Mouse (Mus musculus) kidney, postnatal 36 days (tissue): ENCODE results near the gene Ccl21a.
"Not testable (repeated sequence)": the region's sequence is repeated elsewhere in the genome, so short reads cannot be mapped to it uniquely, and the experiment has no call there.

Experiments used
- DNase-seq, 2 experiments: peaks; one replicate each; pipeline ENCODE4 v3.0.0; 2021 to 2022; ENCODE audit warnings: mixed read lengths in 2 of 2

Gene Ccl21a

GRCm38 (mm10) chr4:42773893-42774292 is at the start of gene Ccl21a:
Gene Ccl21a (minus strand): TSS chr4:42773993.
- DNase-seq: not testable (repeated sequence)

- DNase-seq: not testable (repeated sequence)
These were observed 17.3 kb downstream of the Ccl21a start, which contains the start of gene Ccl19 for GRCm38 (mm10) chr4:42756477-42756876. Gene Ccl19 (minus strand): TSS chr4:42756577.

DNA sequence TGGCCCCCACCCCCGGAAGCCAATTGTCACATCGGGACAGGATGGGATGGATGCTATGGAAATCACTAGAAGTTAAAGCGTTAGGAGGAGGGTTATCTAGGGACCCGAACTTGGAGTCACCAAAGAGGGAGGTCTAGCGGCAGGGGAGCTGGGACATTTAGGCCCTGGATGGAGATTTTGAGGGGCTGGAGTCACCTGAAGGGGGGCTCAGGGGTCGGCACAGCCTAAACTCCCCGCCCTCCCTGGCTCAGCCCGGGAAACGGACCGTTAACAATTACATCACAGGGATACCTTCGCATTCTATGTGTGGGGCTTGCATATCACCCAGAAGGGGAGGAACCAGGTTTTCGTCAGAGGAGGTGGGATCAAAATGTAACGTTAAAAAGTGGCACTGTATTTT is 38.5 kb downstream of the Ccl21a start, which contains the start of gene 4930578G10Rik:
Gene 4930578G10Rik (plus strand): TSS at position 301 of the 400 bp plus-strand sequence.
- not testable (repeated sequence) for DNase-seq
